In genomic region chr1:157536471-157536870, GRCm38 (mm10) we compare ENCODE assay signal across 9 mouse cellular contexts. TPM values are rescaled to one million over a fixed set of nuclear protein-coding genes. Genes with fewer than 3 reads are reported as not detected.
DNase-seq lines count a peak whose midpoint lies in the region; ATAC-seq and TF ChIP-seq lines count a peak whose summit lies in the region.
"Had no signal": no experiment of that assay in that cellular context is flagged by ENCODE, and none has a peak within 500 bp of the region (broad histone marks: within the 10 kb centered on the region; RNA-seq: fewer than 3 reads in every experiment).

No protein-coding gene starts in this region.

- TF ChIP-seq EP300 in ES-Bruce4 (IDR thresholded peaks at IDR 0.05; ENCODE audit: insufficient read depth, low read depth, low read length): no peak

- peak; percentile 12 to 72 for DNase-seq in heart, adult 18-20 months
- DNase-seq in cerebellum, postnatal 14 days: peak; percentile 75 to 80
- peak; percentile 57 for DNase-seq in kidney, postnatal 14 days
- peak; percentile 97 for DNase-seq in midbrain, embryonic 11.5 days (ENCODE audit: low spot score, missing footprints)

- no peaks in the 10 kb centered on the region for H3K9me3 ChIP-seq in heart, embryonic 12.5 days (replicated peaks)
- no peaks in the 10 kb centered on the region for H3K9me3 ChIP-seq in ES-Bruce4 (replicated peaks; ENCODE audit: control insufficient read depth, insufficient read depth, low read length, poor library complexity, severe bottlenecking)
- H3K9me3 ChIP-seq in heart, embryonic 13.5 days: no peaks in the 10 kb centered on the region
- H3K9me3 ChIP-seq in midbrain, embryonic 11.5 days (ENCODE audit: control insufficient read depth, low read length): no peaks in the 10 kb centered on the region
- H3K9me3 ChIP-seq: limb, embryonic 12.5 days had no signal

- ATAC-seq in heart, embryonic 12.5 days (ENCODE audit: insufficient number of reproducible peaks, low FRiP score): no peak
- no peak for ATAC-seq in heart, embryonic 13.5 days (ENCODE audit: extremely low read depth, insufficient number of reproducible peaks, low FRiP score, low TSS enrichment)
- ATAC-seq in midbrain, embryonic 11.5 days (ENCODE audit: low FRiP score): peak; percentile 57; the same call in 1 of the 2 replicates
- ATAC-seq in erythroid progenitor cell, adult 5-6 weeks (replicated peaks; ENCODE audit: low FRiP score, poor library complexity, severe bottlenecking): no peak

- H3K27ac ChIP-seq in heart, embryonic 12.5 days (ENCODE audit: poor library complexity, severe bottlenecking): no peak overlapping the region
- H3K27ac ChIP-seq in ES-Bruce4 (ENCODE audit: insufficient read depth, low read length): no peak overlapping the region
- no peak overlapping the region for H3K27ac ChIP-seq in heart, embryonic 13.5 days (replicated peaks)
- no peak overlapping the region for H3K27ac ChIP-seq in midbrain, embryonic 11.5 days (ENCODE audit: low read depth, low read length)
- H3K27ac ChIP-seq: limb, embryonic 12.5 days had no signal

- WGBS in heart, embryonic 12.5 days: 10% methylated on average over 6 of the region's 6 CpGs
- 8% methylated on average over 6 of the region's 6 CpGs for whole genome bisulfite sequencing in heart, embryonic 13.5 days
- WGBS in midbrain, embryonic 11.5 days: 13% methylated on average over 6 of the region's 6 CpGs

- no peaks in the 10 kb centered on the region for H3K27me3 ChIP-seq in heart, embryonic 12.5 days (replicated peaks)
- no peaks in the 10 kb centered on the region for H3K27me3 ChIP-seq in ES-Bruce4 (ENCODE audit: control insufficient read depth, insufficient read depth, low read length, poor library complexity, severe bottlenecking)
- peaks cover 10% of the 10 kb centered on the region; the same call in 1 of the 2 replicates for H3K27me3 ChIP-seq in heart, embryonic 13.5 days (replicated peaks)
- no peaks in the 10 kb centered on the region for H3K27me3 ChIP-seq in midbrain, embryonic 11.5 days (ENCODE audit: control insufficient read depth, insufficient read depth, low read length)

- H3K9ac ChIP-seq in heart, embryonic 12.5 days: no peak overlapping the region
- H3K9ac ChIP-seq in ES-Bruce4 (ENCODE audit: low read depth, poor library complexity, severe bottlenecking): no peak overlapping the region
- no peak overlapping the region for H3K9ac ChIP-seq in heart, embryonic 13.5 days
- no peak overlapping the region for H3K9ac ChIP-seq in midbrain, embryonic 11.5 days (ENCODE audit: low read length)
- H3K9ac ChIP-seq: limb, embryonic 12.5 days had no signal

- no peaks in the 10 kb centered on the region for H3K36me3 ChIP-seq in heart, embryonic 12.5 days
- no peaks in the 10 kb centered on the region for H3K36me3 ChIP-seq in ES-Bruce4 (ENCODE audit: control insufficient read depth, insufficient read depth, low read length, poor library complexity, severe bottlenecking)
- no peaks in the 10 kb centered on the region for H3K36me3 ChIP-seq in heart, embryonic 13.5 days
- H3K36me3 ChIP-seq in midbrain, embryonic 11.5 days (ENCODE audit: control insufficient read depth, insufficient read depth, low read length): no peaks in the 10 kb centered on the region
- H3K36me3 ChIP-seq: limb, embryonic 12.5 days had no signal

- peak; percentile 20 for TF ChIP-seq CTCF in ES-Bruce4 (IDR thresholded peaks at IDR 0.05; ENCODE audit: low read depth, low read length)

- no peaks in the 10 kb centered on the region for H3K4me1 ChIP-seq in heart, embryonic 12.5 days (replicated peaks)
- no peaks in the 10 kb centered on the region for H3K4me1 ChIP-seq in ES-Bruce4 (ENCODE audit: control insufficient read depth, insufficient read depth, low read length)
- H3K4me1 ChIP-seq in heart, embryonic 13.5 days: peaks cover 4% of the 10 kb centered on the region; the same call in 1 of the 2 replicates
- H3K4me1 ChIP-seq in midbrain, embryonic 11.5 days (ENCODE audit: control insufficient read depth, insufficient read depth, low read length): 0 out of 2 replicates have a peak, but pooled peaks cover 3% of the 10 kb centered on the region

- no peak overlapping the region for H3K4me2 ChIP-seq in heart, embryonic 12.5 days
- peak overlapping the region; percentile 20 for H3K4me2 ChIP-seq in heart, embryonic 13.5 days
- no peak overlapping the region for H3K4me2 ChIP-seq in midbrain, embryonic 11.5 days
- H3K4me2 ChIP-seq: limb, embryonic 12.5 days had no signal

- H3K4me3 ChIP-seq in heart, embryonic 12.5 days: no peak overlapping the region
- no peak overlapping the region for H3K4me3 ChIP-seq in ES-Bruce4 (ENCODE audit: low read depth, low read length)
- no peak overlapping the region for H3K4me3 ChIP-seq in heart, embryonic 13.5 days
- no peak overlapping the region for H3K4me3 ChIP-seq in midbrain, embryonic 11.5 days (ENCODE audit: low read depth, low read length)
- H3K4me3 ChIP-seq: limb, embryonic 12.5 days had no signal

- TF ChIP-seq POLR2A in ES-Bruce4 (IDR thresholded peaks at IDR 0.05; ENCODE audit: insufficient read depth, low read length): no peak

RNA-seq across cellular contexts. Expression of gene Sec16b, which starts 29.9 kb away (rescaled TPM):
- under 1 TPM; 0.45 to 0.62 TPM for total RNA-seq in heart, adult 18-20 months (2021)
- 1.0 and 1.2 TPM in 2 replicates for polyA plus RNA-seq in heart, embryonic 12.5 days (2016; fragmentation: Nextera tagmentation; extraction: Ambion mirVana)
- not detected in 2 replicates for polyA plus RNA-seq in ES-Bruce4 (2011; ENCODE audit: insufficient read depth, insufficient read length, low read depth, missing spikeins)
- polyA plus RNA-seq in heart, embryonic 13.5 days (2015; fragmentation: Nextera tagmentation; extraction: Ambion mirVana): 0.93 and 1.2 TPM in 2 replicates
- 0.55 and 0.80 TPM in 2 replicates for polyA plus RNA-seq in midbrain, embryonic 11.5 days (2014; fragmentation: Nextera tagmentation; extraction: Ambion mirVana)
- total RNA-seq in erythroid progenitor cell, adult 5-6 weeks (2015; ENCODE audit: low replicate concordance): not detected in 2 replicates
- 0.68 TPM in 1 of 2 replicates, not detected in the other for total RNA-seq in erythroid progenitor cell, adult 5-6 weeks (2017; ENCODE audit: low replicate concordance)

Comparison
In these comparisons a context has a peak if more than half of its experiments do, and no peak if none do; other contexts are left out.
1. DNase-seq: peak in every context shown above with its lines; median percentile 97 in midbrain, embryonic 11.5 days; 78 in cerebellum, postnatal 14 days; 57 in kidney, postnatal 14 days; 42 in heart, adult 18-20 months.